Mouse (Mus musculus): ENCODE results near the gene Slain2. TPM values are rescaled to one million over a fixed set of nuclear protein-coding genes. Genes with fewer than 3 reads are reported as not detected.

The Slain2 gene
- polyA plus RNA-seq, 1 experiment = 19.0 TPM

DNA sequence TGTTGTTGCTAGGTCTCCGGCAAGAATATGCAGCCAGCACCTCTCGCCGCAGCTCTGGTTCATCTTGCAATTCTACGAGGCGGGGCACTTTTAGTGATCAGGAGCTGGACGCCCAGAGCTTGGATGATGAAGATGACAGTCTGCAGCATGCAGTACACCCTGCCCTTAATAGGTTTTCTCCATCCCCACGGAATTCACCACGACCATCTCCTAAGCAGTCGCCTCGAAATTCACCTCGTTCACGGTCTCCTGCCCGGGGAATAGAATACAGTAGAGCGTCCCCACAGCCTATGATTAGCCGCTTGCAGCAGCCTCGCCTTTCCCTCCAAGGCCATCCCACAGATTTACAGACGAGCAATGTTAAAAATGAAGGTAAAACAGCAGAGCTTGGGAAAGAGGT lies 43.2 kb downstream of the Slain2 start:
- TF ChIP-seq SRF (IDR thresholded peaks at IDR 0.05; ENCODE audit: control insufficient read depth, insufficient read length, low read depth) (no peak), POLR2A (IDR thresholded peaks at IDR 0.05; ENCODE audit: insufficient read length, low read depth) (no peak), USF1 (IDR thresholded peaks at IDR 0.05; ENCODE audit: low read depth) (no peak)
- no peak overlapping the region for H3ac ChIP-seq (ENCODE audit: control insufficient read depth, insufficient read length)
- peaks cover 14% of the 10 kb centered on the region for H3K36me3 ChIP-seq (ENCODE audit: control insufficient read depth, insufficient read depth)
- no peak overlapping the region for H3K4me3 ChIP-seq
- no peak overlapping the region for H3K4me2 ChIP-seq (ENCODE audit: low read depth)
- H3K79me2 ChIP-seq (ENCODE audit: control insufficient read depth, insufficient read depth) = peaks cover 17% of the 10 kb centered on the region
- no peaks in the 10 kb centered on the region for H3K27me3 ChIP-seq (ENCODE audit: control insufficient read depth, insufficient read depth, insufficient read length)

DNA sequence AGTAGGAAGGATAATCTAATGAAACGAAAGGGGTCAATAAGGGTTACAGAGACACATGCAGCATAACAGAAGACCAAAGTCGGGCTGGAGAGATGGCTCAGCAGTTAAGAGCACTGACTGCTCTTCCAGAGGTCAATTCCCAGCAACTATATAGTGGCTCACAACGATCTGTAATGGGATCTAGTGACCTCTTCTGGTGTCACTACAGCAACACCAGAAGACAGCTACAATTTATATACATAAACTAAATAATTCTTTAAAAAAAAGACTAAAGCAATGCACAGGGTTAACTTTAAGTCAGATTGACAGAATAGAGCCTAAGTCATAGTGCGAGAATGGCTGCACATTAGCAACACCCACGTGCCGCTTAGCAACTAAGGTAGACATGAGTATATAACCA lies 46.0 kb downstream of the Slain2 start:
- no peak for TF ChIP-seq SRF (IDR thresholded peaks at IDR 0.05; ENCODE audit: control insufficient read depth, insufficient read length, low read depth)
- no peak for TF ChIP-seq MYOD1 (IDR thresholded peaks at IDR 0.05; ENCODE audit: control insufficient read depth in 1 of 3, insufficient read length in 2 of 3, low read depth in 2 of 3)
- no peak for TF ChIP-seq POLR2AphosphoS2 (IDR thresholded peaks at IDR 0.05; ENCODE audit: insufficient read length, low read depth)
- no peak for TF ChIP-seq REST (IDR thresholded peaks at IDR 0.05; ENCODE audit: insufficient read depth, insufficient read length)
- no peak overlapping the region for H3ac ChIP-seq (ENCODE audit: control insufficient read depth, insufficient read length)
- H3K4me2 ChIP-seq (ENCODE audit: low read depth) = no peak overlapping the region
- peaks cover 22% of the 10 kb centered on the region for H3K36me3 ChIP-seq (ENCODE audit: control insufficient read depth, insufficient read depth)
- H3K79me2 ChIP-seq (ENCODE audit: control insufficient read depth, insufficient read depth) = no peaks in the 10 kb centered on the region
- H3K27me3 ChIP-seq (ENCODE audit: control insufficient read depth, insufficient read depth, insufficient read length) = no peaks in the 10 kb centered on the region
- no peak overlapping the region for H3K4me3 ChIP-seq

DNA sequence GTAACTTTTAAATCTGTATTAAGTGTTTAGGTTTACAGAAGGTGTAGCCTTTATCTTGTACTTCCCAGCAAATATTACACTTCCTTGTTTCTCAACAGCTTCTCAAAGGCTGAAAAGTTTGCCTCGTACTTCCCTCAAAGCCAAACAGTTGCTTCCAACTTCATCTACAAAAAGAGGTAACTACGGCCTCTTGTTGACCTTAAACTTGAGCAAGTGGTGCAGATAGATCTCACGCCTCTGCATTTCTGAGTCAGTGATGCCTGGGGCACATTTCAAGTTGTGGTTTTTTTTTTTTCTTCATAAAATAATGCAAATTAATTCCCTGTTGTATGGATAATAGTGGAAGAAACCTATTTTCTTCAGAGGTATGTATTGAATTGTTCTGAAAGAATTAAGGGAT lies 51.6 kb downstream of the Slain2 start:
- H3K4me2 ChIP-seq (ENCODE audit: low read depth) = no peak overlapping the region
- no peak overlapping the region for H3K4me3 ChIP-seq
- no peaks in the 10 kb centered on the region for H3K79me2 ChIP-seq (ENCODE audit: control insufficient read depth, insufficient read depth)
- no peaks in the 10 kb centered on the region for H3K27me3 ChIP-seq (ENCODE audit: control insufficient read depth, insufficient read depth, insufficient read length)
- TF ChIP-seq SRF (IDR thresholded peaks at IDR 0.05; ENCODE audit: control insufficient read depth, insufficient read length, low read depth) = no peak
- no peak for TF ChIP-seq POLR2A (IDR thresholded peaks at IDR 0.05; ENCODE audit: insufficient read length, low read depth)
- no peak for TF ChIP-seq CEBPB (IDR thresholded peaks at IDR 0.05; ENCODE audit: insufficient read depth, poor library complexity, severe bottlenecking)
- no peak for TF ChIP-seq MAX (IDR thresholded peaks at IDR 0.05; ENCODE audit: low read depth)
- no peak for TF ChIP-seq TCF12 (IDR thresholded peaks at IDR 0.05; ENCODE audit: insufficient read depth, poor library complexity, severe bottlenecking)
- no peak for TF ChIP-seq USF1 (IDR thresholded peaks at IDR 0.05; ENCODE audit: low read depth)
- TF ChIP-seq MYOD1 (IDR thresholded peaks at IDR 0.05; ENCODE audit: control insufficient read depth in 1 of 3, insufficient read length in 2 of 3, low read depth in 2 of 3) = no peak
- TF ChIP-seq POLR2AphosphoS2 (IDR thresholded peaks at IDR 0.05; ENCODE audit: insufficient read length, low read depth) = no peak
- TF ChIP-seq TCF3 (IDR thresholded peaks at IDR 0.05; ENCODE audit: insufficient read length, low read depth) = no peak
- no peak for TF ChIP-seq MYOG (IDR thresholded peaks at IDR 0.05; ENCODE audit: control insufficient read depth in 1 of 3, insufficient read depth in 1 of 3, insufficient read length in 2 of 3, low read depth in 2 of 3)
- TF ChIP-seq E2F4 (IDR thresholded peaks at IDR 0.05; ENCODE audit: insufficient read depth) = no peak
- TF ChIP-seq REST (IDR thresholded peaks at IDR 0.05; ENCODE audit: insufficient read depth, insufficient read length) = no peak
- H3ac ChIP-seq (ENCODE audit: control insufficient read depth, insufficient read length) = no peak overlapping the region
- peaks cover 34% of the 10 kb centered on the region for H3K36me3 ChIP-seq (ENCODE audit: control insufficient read depth, insufficient read depth)

DNA sequence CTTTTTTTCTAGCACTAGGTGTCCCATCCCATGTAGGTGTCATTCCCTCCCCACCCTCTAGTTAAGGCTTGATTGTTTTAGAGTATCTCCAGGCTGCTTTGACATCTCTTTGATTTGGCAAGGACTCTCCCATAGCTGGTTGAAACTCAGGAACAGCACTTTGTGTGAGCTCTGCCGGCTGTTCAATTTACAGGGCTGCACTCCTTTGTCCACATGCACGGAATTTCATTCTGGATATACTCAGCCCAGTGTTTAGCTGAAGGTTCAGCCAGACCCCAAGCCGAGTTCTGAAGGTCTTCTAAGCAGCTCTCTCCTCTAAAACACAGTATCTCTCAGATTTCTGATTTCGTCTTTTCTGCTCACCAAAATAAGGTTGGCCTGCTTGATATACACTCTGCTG lies 58.3 kb downstream of the Slain2 start:
- TF ChIP-seq POLR2A (IDR thresholded peaks at IDR 0.05; ENCODE audit: insufficient read length, low read depth) = no peak
- TF ChIP-seq E2F4 (IDR thresholded peaks at IDR 0.05; ENCODE audit: insufficient read depth) = no peak
- TF ChIP-seq POLR2AphosphoS2 (IDR thresholded peaks at IDR 0.05; ENCODE audit: insufficient read length, low read depth) = no peak
- no peak for TF ChIP-seq MAX (IDR thresholded peaks at IDR 0.05; ENCODE audit: low read depth)
- TF ChIP-seq MYOG (IDR thresholded peaks at IDR 0.05; ENCODE audit: control insufficient read depth in 1 of 3, insufficient read depth in 1 of 3, insufficient read length in 2 of 3, low read depth in 2 of 3) = no peak
- no peak for TF ChIP-seq MYOD1 (IDR thresholded peaks at IDR 0.05; ENCODE audit: control insufficient read depth in 1 of 3, insufficient read length in 2 of 3, low read depth in 2 of 3)
- no peak for TF ChIP-seq USF1 (IDR thresholded peaks at IDR 0.05; ENCODE audit: low read depth)
- TF ChIP-seq REST (IDR thresholded peaks at IDR 0.05; ENCODE audit: insufficient read depth, insufficient read length) = no peak
- TF ChIP-seq TCF12 (IDR thresholded peaks at IDR 0.05; ENCODE audit: insufficient read depth, poor library complexity, severe bottlenecking) = no peak
- TF ChIP-seq TCF3 (IDR thresholded peaks at IDR 0.05; ENCODE audit: insufficient read length, low read depth) = no peak
- TF ChIP-seq CEBPB (IDR thresholded peaks at IDR 0.05; ENCODE audit: insufficient read depth, poor library complexity, severe bottlenecking) = no peak
- TF ChIP-seq SRF (IDR thresholded peaks at IDR 0.05; ENCODE audit: control insufficient read depth, insufficient read length, low read depth) = no peak
- Histone ChIP-seq H3K27me3 (ENCODE audit: control insufficient read depth, insufficient read depth, insufficient read length) (no peaks in the 10 kb centered on the region), H3K4me3 (no peak overlapping the region), H3ac (ENCODE audit: control insufficient read depth, insufficient read length) (no peak overlapping the region), H3K36me3 (ENCODE audit: control insufficient read depth, insufficient read depth) (peaks cover 15% of the 10 kb centered on the region), H3K4me2 (ENCODE audit: low read depth) (no peak overlapping the region), H3K79me2 (ENCODE audit: control insufficient read depth, insufficient read depth) (no peaks in the 10 kb centered on the region)

DNA sequence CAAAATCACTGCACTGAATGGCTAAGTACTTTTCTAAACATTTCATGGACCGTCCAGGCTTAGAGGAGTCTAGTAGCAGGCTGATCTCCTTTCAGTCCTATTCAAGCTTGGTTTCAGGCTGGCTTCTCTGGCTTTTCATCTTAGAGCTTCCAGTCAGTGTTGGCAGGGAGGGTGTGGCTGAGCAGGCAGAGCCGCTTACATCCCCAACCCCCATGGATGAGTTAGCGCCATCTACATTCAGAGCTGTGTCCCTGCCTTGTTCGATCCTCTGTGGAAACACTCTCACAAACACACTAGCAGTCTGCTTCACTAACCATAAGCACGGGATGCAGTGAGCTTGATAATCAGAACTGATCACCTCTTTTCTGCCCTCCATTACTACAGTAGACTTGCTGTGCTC lies 58.8 kb downstream of the Slain2 start:
- no peaks in the 10 kb centered on the region for H3K79me2 ChIP-seq (ENCODE audit: control insufficient read depth, insufficient read depth)
- TF ChIP-seq POLR2AphosphoS2 (IDR thresholded peaks at IDR 0.05; ENCODE audit: insufficient read length, low read depth) (no peak), SRF (IDR thresholded peaks at IDR 0.05; ENCODE audit: control insufficient read depth, insufficient read length, low read depth) (no peak), REST (IDR thresholded peaks at IDR 0.05; ENCODE audit: insufficient read depth, insufficient read length) (no peak), USF1 (IDR thresholded peaks at IDR 0.05; ENCODE audit: low read depth) (no peak), TCF12 (IDR thresholded peaks at IDR 0.05; ENCODE audit: insufficient read depth, poor library complexity, severe bottlenecking) (no peak), MYOD1 (IDR thresholded peaks at IDR 0.05; ENCODE audit: control insufficient read depth in 1 of 3, insufficient read length in 2 of 3, low read depth in 2 of 3) (no peak)
- no peak overlapping the region for H3ac ChIP-seq (ENCODE audit: control insufficient read depth, insufficient read length)
- no peak overlapping the region for H3K4me2 ChIP-seq (ENCODE audit: low read depth)
- no peaks in the 10 kb centered on the region for H3K27me3 ChIP-seq (ENCODE audit: control insufficient read depth, insufficient read depth, insufficient read length)
- no peak overlapping the region for H3K4me3 ChIP-seq
- peaks cover 14% of the 10 kb centered on the region for H3K36me3 ChIP-seq (ENCODE audit: control insufficient read depth, insufficient read depth)

Measured in myocyte (in vitro differentiated cells).